Mouse (Mus musculus): ENCODE data around the gene Kdelc1.

The Kdelc1 gene

DNA sequence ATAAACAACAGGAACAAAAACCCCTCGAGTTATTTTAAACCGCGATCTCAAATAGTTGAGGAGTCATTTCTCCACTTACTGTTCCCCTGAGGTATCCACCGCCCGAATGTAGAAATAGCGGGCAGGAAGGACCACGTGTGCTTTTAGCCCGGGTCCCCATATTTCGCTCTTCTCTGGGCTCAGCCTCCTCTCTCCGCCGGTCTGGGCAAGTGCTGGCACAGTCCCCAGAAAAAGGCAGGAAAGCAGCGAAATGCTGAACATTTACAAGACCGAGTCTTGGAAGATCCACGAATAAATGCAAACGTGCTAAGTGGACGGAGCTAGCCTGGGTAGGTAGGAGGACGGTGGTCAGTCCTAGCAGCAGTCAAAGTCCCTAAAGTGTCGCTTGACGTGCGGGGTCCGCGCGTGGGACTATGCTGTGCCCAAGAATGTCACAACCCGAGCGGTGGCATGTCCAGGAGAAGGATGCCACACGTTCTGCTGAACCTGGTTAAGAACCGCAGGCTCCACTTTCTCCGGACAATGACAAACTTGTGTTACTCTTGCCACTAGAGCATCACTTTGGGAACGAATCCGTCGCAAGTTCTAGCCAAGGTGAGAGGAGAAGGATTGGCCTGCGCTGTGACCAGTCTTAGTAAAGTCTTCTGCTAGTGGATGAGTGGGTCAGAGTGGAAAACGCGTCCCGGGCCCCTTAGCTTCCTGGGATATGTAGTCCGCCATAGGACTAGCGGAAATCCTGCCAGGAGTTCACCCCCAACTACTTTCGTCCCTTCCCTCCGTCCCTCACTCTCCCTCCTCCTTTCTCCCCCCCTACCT is at the start of gene Kdelc1, which contains the start of gene Bivm:
Kdelc1 (minus strand) TSS at position 570 of the 816 bp plus-strand sequence.
Bivm (plus strand) TSS at position 719 of the 816 bp plus-strand sequence.
- DNase-seq (ENCODE audit: low spot score), result peak; percentile 90

DNA sequence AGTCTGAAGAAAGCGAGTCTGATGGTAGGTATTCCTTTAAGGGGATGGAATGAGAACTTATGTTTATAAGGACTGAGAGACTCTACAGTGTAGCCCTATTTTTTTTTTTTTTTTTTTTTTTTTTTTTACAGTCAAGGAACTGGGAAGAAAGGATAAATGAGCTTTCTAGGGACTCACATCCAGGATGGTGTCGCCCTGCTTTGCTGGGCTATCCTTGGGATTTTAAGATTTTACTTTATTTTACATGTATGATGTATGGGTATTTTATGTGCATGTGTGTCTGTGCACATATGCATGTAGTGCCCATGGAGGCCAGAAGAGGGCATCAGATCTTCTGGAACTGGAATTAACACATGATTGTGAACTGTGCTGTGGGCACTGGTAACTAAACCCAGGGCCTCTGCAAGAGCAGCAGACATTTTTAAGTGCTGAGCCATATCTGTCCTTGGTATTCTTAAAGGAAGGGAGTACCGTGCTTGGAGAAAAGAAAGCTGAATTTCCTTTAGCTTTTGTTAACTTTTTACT is 49.3 kb upstream of the Kdelc1 start:
- DNase-seq (ENCODE audit: low spot score), result no peak

DNA sequence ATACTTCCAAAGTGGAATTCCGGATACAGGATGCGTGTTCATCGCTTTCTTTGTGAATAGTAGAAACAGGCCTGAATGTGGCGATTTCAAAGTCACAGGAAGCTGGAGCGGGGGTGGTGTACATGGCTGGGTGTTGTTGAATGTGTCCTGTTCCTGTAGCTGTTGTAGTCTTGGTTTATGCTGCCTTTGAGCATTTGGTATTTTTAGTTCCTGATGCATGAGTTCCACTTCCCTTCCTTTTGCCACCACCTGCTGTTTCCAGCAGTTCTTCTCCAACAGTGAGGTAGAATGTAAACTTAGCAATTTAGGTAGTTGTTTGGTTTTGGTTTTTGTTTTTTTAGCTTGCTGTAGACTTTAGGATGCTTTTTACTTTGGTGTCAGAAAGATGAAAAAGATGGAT is 43.8 kb upstream of the Kdelc1 start:
- DNase-seq (ENCODE audit: low spot score), result no peak

DNA sequence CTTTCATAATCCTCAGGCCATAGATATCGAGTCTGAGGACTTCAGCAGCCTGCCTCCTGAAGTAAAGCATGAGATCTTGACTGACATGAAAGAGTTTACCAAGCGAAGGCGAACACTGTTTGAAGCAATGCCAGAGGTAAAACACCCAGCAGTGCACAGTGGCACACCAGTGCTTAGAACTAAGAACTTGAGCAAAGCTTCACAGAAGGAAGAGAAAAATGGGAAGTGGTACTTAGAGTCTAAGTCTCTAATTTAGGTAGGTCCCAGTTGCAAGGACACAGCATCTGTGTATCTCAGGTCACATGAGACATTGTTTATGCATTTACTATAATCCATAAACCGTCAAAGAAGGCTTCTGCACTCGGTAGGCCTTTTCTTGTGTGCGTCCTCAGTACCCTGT is 43.2 kb upstream of the Kdelc1 start:
- DNase-seq (ENCODE audit: low spot score), result no peak

DNA sequence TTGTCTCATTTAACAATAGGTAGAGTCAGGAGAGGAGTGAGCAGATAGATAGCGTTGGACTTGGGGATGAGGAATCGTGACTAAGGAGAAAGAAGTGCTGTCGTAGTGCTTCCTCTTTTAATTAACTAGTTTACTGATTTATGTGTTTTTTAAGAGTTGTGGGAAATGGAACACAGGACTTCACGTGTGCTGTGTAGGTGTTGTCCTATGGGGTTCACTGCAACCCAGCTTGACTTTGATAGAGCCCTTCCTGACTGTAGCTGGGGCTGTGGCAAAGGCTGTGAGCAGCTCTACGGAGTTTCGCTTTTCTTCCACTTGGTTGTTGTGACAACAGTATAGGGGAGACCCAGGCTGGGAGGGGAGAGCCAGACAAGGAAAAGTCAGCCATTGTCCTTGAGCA is 39.7 kb upstream of the Kdelc1 start:
- DNase-seq (ENCODE audit: low spot score), result no peak

DNA sequence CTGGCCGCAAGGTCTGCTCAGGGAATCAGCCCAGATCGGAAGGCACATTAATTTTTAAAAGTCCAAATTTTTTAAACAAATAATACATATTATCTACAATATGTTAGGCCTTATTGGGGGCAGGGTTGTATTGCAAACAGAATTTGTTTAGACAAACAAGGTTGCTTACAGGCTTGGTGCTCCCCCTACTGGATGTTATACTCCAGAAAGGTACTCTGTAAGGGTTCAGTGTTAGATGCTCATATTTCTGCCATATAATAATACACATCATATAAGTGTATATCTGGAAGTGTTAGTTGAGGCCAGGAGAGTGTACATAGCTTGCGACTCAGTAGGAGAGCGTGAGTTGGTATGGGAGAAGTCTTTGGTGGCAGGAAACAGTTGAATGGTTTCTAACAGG is 36.7 kb upstream of the Kdelc1 start:
- DNase-seq (ENCODE audit: low spot score), result no peak

DNA sequence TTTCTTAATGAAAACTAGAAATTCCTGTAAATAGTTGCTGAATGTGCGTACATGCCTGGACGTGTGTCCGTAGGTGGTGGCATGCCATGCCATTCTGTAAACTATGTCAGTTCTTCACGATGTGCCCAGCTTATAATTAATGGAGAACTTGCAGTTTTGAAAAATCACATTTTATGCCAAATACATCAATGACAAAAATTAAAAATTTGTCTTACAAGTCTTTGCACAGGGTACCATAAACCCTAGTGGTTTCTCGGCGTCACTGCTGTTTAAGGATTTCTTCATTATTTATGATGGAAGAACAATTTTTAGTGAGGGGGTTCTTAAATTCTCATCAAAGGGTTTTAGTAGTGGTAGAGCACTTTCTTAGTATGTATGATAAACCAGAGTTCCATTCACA is 30.1 kb upstream of the Kdelc1 start:
- no peak for DNase-seq (ENCODE audit: low spot score)

DNA sequence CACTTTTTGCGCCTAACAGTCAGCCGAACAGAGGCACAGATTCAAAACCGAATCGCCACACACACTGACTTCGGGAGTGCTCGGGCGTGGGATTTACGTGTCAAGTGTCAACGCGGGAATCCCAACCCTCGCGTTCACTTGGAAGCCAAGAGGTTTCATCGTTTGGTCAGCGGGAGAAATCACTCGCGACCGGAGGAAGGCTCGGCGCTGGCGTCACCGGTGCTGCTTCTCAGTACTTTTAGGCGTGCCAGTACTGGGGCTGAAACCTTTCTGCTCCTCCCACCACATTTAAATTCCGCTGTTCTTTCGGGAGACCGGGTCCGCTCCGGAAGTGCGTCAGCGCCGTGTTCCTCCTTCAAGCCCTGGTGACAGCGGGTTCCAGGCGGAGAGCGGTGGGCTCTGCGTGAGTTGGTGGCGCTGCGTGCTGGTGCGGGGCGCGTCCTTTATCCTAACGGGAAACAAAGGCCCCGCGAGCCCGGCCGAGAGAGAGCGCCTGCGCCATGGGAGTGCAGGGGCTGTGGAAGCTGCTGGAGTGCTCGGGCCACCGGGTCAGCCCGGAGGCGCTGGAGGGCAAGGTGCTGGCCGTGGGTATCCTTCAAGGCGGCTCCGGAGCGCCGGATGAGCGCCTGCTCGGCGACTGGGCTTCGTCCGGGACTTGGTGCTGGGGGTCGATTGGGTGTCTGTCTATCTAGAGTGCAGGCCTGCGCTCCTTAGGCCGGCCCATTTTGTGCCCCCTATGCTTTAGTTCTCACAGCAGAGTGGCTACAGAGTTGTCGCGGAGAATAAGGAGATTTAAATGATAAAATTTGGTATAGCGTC is 29.2 kb upstream of the Kdelc1 start, which contains the start of gene Ercc5:
Ercc5 (plus strand) TSS at position 182 of the 819 bp plus-strand sequence.
- peak; percentile 84 for DNase-seq (ENCODE audit: low spot score)

DNA sequence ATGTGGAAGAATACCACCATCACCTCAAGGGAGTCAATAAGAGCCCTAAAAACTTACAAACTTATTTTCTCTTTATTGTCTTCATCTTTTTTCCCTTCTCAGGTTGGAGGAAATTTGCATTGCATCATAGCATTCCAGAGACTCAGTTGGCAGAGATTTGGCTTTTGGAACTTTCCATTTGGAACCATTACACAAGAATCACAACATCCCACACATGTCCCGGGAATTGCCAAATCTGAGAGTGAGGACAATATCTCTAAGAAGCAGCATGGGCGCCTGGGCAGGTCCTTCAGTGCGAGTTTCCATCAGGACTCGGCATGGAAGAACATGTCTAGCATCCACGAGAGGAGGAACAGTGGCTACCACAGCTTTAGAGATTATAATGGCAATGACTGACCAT is 24.1 kb upstream of the Kdelc1 start:
- no peak for DNase-seq (ENCODE audit: low spot score)

DNA sequence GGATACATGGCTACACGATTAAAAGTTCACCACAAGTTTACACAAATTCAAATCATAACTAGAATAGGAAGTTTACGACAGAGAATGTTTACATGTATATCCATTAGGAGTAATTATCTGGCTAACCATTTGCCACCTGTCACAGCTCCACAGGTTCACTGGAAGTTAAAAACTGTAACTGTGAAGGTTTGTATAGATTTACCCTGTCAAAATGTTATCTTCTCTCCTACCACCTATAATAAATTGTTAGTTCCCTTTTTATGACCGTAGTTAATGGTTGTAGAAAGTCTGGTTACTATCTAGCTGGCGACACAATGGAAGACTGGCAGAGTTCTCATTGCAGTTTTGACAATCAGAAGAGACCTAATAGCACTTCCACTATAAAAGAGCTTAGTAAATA is 21.6 kb upstream of the Kdelc1 start:
- no peak for DNase-seq (ENCODE audit: low spot score)

DNA sequence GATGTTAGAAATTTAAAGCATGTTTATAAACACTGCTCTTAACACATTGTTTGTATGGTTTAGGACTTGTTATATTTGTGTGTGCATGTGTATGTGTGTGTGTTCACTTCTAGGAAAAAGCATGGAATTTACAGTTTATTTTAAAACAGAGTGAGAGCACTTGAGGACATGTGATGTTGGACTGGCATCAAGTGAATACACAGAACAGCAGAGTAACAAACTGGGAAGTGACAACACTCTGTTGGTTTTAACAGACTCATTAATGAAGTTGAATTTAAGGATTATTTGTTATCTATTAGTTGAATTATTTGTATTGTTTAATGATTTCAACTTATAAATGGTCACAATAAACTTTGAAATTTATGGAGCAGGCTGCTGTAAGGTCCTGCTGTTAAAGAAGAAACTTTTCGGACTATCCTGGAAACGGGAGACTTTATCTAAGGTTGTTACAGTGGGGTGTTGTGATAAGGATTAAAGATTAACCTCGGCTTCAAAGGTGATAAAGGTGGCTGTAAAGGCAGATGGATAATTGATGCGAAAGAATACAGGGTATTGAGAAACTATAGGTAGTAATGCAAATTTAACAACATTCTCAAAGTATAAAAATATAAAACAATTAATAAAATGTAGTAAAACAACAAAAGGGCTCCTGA is 11.4 kb upstream of the Kdelc1 start:
- no peak for DNase-seq (ENCODE audit: low spot score)

DNA sequence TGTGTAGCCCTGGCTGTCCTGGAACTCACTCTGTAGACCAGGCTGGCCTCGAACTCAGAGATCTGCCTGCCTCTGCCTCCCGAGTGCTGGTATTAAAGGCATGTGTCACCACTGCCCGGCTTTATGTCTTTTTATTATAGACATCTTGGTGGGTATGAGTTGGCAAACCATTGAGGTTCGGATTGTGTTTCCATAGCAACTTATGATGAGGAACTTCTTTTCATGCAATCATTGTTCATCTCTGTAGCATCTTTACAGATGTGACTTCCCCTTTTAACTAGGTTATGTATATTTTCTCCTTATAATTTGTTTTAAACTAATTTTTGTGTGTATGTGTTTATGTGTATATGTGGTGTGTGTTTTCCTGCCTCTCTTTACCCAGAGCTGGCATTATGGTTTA is 7.0 kb upstream of the Kdelc1 start:
- no peak for DNase-seq (ENCODE audit: low spot score)

DNA sequence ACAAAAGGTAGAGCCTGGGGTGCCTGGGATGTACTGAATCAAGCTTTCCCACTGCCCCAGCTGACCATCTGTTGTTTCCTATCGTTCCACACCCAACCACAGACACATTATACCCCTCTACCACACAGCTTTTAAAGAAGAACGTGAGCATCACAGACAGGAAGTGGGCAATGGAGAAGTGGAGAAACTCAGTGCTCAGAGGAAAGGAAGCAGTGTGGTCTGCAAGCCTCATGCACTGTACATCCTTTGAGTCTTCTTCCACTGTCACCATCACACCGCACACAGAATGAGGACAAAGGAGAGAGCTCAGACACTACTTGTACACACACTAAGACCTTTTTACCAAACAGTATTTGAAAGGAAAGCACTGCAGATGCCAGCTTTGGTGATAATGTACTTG is 3.6 kb upstream of the Kdelc1 start:
- DNase-seq (ENCODE audit: low spot score), result no peak

DNA sequence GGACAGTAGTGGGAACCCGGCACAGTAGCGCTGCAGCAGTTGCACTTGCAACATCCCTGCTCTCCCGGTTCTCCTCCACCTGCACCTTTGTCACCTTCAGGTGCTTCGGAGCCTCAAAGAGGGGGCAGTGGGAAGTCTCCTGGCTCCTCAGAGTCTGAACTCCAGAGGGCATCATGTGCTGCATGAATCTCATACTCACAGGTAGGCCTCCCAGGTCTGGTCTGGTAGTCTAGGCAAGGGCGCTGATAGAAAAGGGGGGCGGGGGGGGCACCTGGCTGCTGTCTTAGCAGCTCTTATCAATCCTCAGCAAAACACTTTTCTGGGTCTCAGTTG is 1.4 kb upstream of the Kdelc1 start:
- DNase-seq (ENCODE audit: low spot score), result no peak

DNA sequence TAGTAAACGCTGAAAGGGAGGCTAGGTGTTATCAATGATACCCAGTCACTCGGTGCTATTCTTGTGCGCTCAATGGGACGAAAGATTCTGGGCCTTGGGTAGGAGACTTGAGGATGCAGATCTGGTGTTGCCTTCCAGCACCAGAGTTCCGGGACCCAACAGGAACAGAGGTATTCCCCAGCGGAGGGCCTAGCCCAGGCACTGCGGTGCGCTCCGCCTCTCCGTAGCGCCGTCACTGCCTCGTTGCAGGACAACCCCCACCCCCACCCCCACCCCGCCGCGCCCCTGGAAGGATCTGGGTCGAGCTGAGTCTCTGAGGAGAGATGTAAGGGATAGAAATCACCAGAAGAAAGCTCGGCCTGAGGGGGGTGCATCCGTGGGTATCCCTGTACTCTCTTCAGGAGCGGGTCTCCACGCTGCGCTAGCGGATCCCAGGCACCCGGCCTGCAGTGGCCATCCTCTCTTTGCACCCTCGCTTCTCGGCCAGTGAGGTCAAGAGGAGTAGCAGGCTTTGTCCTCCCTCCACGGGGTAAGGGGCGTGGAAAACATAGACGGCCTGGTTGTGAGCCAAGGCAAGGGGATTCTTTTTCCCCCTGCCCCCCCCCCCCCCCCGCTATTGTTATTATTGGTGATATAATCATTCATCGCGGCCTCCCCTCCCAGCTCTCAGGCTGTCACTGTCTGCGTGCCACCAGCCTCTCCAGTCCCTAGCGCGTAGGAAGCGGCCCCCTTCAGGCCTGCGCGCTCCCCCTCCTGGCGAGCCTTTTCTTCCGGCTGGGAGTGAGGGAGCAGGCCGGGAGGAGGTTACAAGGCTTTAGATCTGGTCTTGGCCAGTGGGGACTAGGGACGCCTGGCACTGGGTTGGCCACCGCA is 829 bp upstream of the Kdelc1 start:
- DNase-seq (ENCODE audit: low spot score), result peak; percentile 83

DNA sequence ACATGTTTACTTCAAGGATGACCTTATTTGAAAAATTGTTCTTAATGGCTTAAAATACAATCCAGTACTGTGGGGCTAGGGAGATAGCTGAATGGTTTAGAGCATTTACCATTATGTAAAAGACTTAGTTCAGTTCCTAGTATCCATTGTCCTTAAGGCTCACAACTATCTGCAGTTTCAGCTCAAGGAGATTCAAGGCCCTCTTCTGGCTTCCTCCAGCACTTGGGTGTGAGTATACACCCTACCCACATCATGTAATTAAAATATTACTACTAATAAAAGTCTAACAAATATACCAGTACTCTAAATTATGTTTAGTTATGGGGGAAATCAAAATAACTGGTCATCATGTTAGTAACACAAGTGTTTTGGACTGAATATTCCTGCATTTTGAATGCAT is 1.0 kb downstream of the Kdelc1 start:
- no peak for DNase-seq (ENCODE audit: low spot score)

DNA sequence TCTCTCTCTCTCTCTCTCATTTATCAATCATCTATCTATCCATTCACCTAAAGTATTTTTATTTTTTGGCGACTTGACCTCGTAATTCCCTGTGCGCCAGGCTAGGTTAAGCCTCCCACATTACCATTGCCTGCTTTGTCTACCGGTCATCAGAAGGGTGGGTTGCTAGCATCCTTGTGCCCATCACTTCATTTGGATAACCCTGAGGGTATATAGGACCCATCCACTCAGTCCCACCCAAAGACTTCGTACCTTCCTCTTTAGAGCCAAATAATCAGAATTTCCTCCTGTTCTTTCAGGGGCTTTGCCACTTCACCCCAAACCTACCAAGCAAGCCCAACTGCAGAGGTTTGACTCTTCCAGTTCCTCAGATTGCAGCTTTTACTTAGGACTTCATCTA is 15.7 kb downstream of the Kdelc1 start:
- no peak for DNase-seq (ENCODE audit: low spot score)

DNA sequence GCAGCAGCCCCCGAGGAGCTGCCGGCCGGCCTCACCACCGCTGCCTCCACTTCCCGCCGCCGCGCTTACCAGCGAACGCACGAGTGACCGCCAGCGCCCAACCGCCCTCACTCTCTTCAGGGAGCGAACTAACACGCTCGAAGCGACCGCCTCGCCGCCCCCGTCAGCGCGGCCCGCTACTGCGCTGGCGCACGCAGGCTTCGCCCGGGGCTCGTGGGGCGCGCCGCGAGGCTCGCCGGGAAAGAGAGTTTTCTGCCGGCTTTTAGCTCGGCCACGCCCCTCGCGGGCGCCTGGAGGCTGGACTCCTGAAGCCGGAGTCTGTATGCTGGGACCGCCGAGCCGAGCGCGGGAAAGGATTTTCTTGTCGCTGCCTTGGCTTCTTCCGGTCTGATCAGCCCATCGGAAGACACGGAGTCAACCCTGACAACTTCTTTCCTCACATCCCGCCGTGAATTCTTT is 16.3 kb downstream of the Kdelc1 start, which contains the start of gene Tex30:
Tex30 (minus strand) TSS at position 183 of the 459 bp plus-strand sequence.
- DNase-seq (ENCODE audit: low spot score), result peak; percentile 95

DNA sequence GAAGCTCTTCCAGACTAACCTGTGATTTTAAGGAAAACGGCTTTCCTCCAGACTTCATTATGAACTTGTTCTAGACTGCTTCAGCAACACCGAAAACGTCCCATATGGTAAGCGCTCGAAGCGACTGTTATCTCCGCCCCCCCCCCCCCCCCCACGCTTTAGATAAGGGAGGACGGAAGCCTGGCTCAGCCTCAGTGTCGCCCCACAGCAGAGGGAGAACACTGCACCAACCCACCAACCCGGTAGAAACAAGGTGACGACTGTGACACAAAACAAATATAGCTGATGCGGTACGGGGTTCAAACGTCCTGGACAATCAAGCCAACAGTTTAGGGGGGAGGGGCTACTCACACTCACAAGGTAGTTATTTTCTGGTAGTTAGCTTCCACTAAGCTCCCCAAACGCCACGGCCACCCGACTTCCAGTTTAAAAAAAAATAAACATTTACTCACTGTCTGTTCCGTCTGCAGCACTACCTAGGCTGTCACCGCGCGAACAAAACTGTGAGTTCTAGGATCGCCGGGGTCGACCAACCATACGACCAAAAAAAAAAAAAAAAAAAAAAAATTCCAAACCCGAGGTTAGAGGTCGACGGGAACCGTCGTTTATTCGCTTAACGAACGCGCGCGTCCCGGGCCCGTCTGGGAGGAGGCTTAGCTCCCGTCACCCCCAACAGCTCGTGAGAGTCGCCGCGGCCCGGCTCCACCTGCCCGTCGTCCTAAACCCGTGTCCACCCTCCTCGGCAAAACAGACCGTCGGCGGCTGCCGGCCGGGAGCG is 17.0 kb downstream of the Kdelc1 start:
- peak; percentile 24 for DNase-seq (ENCODE audit: low spot score)

DNA sequence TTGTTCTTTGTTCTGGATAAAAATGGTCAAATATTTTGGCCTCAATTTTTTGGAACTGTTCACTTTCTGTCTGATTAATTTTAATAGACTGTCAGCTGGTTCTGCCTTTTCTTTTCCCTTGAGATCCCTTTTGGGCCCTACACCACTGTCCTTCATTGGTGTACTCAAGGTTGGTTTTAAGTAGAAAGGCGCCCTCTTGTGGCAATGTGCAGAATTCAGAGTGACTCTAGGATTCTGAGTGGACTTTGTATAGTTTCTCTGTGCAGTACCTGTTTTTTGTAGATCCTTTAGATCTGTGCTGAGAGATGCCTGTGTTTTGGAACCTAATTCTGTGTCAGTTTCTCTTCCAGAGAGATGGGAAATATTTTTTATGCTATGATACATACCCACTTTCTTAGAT is 54.0 kb downstream of the Kdelc1 start:
- peak; percentile 53 for DNase-seq (ENCODE audit: low spot score)

DNA sequence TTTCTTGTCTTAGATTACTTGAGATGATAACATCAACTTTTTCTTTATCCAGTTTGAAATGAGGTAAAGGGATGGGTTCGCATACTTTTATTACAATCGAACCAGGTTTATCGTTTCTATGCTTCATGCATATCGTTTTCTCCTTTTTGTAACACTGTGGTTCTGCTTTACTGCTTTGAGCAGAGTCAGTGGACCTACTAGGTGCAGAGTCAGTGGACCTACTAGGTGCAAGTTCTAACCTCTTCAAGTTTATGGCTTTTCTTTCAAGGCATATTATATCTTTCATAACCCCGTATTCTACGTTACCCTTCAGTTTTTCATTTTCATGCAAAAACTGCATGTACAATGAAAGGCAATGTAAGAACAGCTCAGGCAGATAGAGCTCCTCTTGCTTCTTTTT is 55.2 kb downstream of the Kdelc1 start:
- no peak for DNase-seq (ENCODE audit: low spot score)
